Mouse (Mus musculus) erythroblast, embryonic 14.5 days (primary cell): ENCODE data around the gene Sfmbt1. TPM values are rescaled to one million over a fixed set of nuclear protein-coding genes. Genes with fewer than 3 reads are reported as not detected.

ENCODE experiments used
- H3K27me3 ChIP-seq: 2 replicates; pipeline ENCODE4 v1.6.1; 2012; ENCODE audit warnings: inconsistent platforms; ENCODE audit not compliant: control insufficient read depth
- H3K36me3 ChIP-seq: 2 replicates; pipeline ENCODE4 v1.6.1; 2012; ENCODE audit warnings: mild to moderate bottlenecking, inconsistent platforms; ENCODE audit not compliant: control insufficient read depth
- H3K4me1 ChIP-seq: 2 replicates; pipeline ENCODE4 v1.6.1; 2012; ENCODE audit warnings: inconsistent platforms; ENCODE audit not compliant: control insufficient read depth
- H3K4me3 ChIP-seq: replicated peaks from 2 replicates; pipeline ENCODE3; 2012; ENCODE audit warnings: moderate library complexity, mild to moderate bottlenecking, inconsistent platforms
- H3K9me3 ChIP-seq: 2 replicates; pipeline ENCODE4 v1.6.1; 2012; ENCODE audit warnings: low read length, inconsistent platforms, mixed read lengths; ENCODE audit not compliant: control insufficient read depth
- GATA1 ChIP-seq: IDR thresholded peaks from 2 replicates; pipeline ENCODE4 v1.6.1; 2012; ENCODE audit warnings: low read length, inconsistent platforms, mixed read lengths
- TAL1 ChIP-seq: IDR thresholded peaks from 3 replicates; pipeline ENCODE4 v1.6.1; 2012; ENCODE audit warnings: low read length, inconsistent platforms, mixed read lengths
- polyA plus RNA-seq: library from polyadenylated mRNA; stranded (reverse); fragments of >175 nt; gene quantifications from 2 replicates; pipeline ENCODE4 v1.2.3, GENCODE M21; 2012

Sfmbt1 gene
- polyA plus RNA-seq, 1 experiment, result 0.13 TPM

DNA sequence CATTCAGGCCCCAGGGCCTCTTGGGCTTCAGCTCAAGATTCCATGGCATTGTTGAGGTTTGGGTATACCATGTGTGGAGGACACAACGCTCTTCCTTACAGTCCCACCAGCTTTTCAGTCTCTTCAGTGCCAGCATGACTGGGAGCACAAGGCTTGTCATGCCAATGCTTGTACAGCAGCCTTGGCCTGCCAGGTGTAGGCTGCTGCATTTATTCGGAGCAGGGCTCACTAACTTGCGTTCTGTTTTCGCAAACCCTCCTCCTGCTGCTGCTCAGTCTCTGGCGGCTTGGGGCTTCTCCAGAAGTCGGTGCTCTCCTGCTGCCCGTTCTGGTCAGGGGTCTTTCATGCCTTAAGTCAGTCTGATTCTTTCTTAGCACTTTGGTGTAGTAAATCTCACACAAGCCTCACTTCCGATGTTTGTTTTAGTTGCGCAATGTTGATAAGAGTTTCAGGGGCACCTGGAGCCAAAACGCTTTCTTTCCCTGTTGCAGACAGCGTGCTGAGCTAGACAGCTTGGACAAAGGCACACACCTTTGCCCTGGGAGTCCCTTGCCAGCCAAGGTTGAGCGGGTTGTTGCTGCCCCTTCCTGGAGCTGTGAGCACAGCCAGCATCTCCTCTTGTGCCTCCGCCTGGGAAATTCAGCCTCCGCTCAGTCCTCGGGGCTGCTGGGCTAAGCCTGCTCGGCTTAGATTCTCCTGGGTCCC, 146.9 kb downstream of the Sfmbt1 start:
- TF ChIP-seq GATA1, result no peak
- TF ChIP-seq TAL1, result no peak

GRCm38 (mm10) chr14:30862368-30862767, 147.7 kb downstream of the Sfmbt1 start:
- peaks cover 34% of the 10 kb centered on the region for H3K36me3 ChIP-seq
- H3K4me3 ChIP-seq, result no peak overlapping the region
- no peaks in the 10 kb centered on the region for H3K9me3 ChIP-seq
- no peaks in the 10 kb centered on the region; the same call in 1 of the 2 replicates for H3K4me1 ChIP-seq
- TF ChIP-seq TAL1 (no peak), GATA1 (no peak)
- no peaks in the 10 kb centered on the region for H3K27me3 ChIP-seq

More for the DNA sequence above, 146.9 kb downstream of the Sfmbt1 start:
- H3K36me3 ChIP-seq, result peaks cover 28% of the 10 kb centered on the region
- no peak overlapping the region for H3K4me3 ChIP-seq
- no peaks in the 10 kb centered on the region for H3K27me3 ChIP-seq
- H3K4me1 ChIP-seq, result peaks cover 4% of the 10 kb centered on the region
- no peaks in the 10 kb centered on the region for H3K9me3 ChIP-seq

GRCm38 (mm10) chr14:30865311-30865710, 150.7 kb downstream of the Sfmbt1 start:
- Histone ChIP-seq H3K9me3 (no peaks in the 10 kb centered on the region), H3K27me3 (no peaks in the 10 kb centered on the region), H3K4me3 (no peak overlapping the region), H3K36me3 (peaks cover 43% of the 10 kb centered on the region), H3K4me1 (no peaks in the 10 kb centered on the region; the same call in 1 of the 2 replicates)
- TF ChIP-seq TAL1, result no peak
- no peak for TF ChIP-seq GATA1

- H3K4me1 ChIP-seq, result no peaks in the 10 kb centered on the region; the same call in 1 of the 2 replicates
- no peaks in the 10 kb centered on the region for H3K9me3 ChIP-seq
- H3K36me3 ChIP-seq, result peaks cover 50% of the 10 kb centered on the region
- TF ChIP-seq TAL1 (no peak), GATA1 (no peak)
- no peak overlapping the region for H3K4me3 ChIP-seq
- H3K27me3 ChIP-seq, result no peaks in the 10 kb centered on the region
These were observed 152.4 kb downstream of the Sfmbt1 start for GRCm38 (mm10) chr14:30867042-30867441.

- peaks cover 62% of the 10 kb centered on the region for H3K36me3 ChIP-seq
These were observed 154.2 kb downstream of the Sfmbt1 start for GRCm38 (mm10) chr14:30868826-30869225.

GRCm38 (mm10) chr14:30869391-30869801, 154.7 kb downstream of the Sfmbt1 start:
- no peaks in the 10 kb centered on the region for H3K27me3 ChIP-seq
- TF ChIP-seq GATA1 (no peak), TAL1 (no peak)
- no peak overlapping the region for H3K4me3 ChIP-seq
- peaks cover 65% of the 10 kb centered on the region for H3K36me3 ChIP-seq
- no peaks in the 10 kb centered on the region for H3K9me3 ChIP-seq
- H3K4me1 ChIP-seq, result peaks cover 1% of the 10 kb centered on the region

More at GRCm38 (mm10) chr14:30868826-30869225, 154.2 kb downstream of the Sfmbt1 start:
- TF ChIP-seq GATA1 (no peak), TAL1 (no peak)
- no peak overlapping the region for H3K4me3 ChIP-seq
- no peaks in the 10 kb centered on the region for H3K9me3 ChIP-seq
- no peaks in the 10 kb centered on the region; the same call in 1 of the 2 replicates for H3K4me1 ChIP-seq
- H3K27me3 ChIP-seq, result no peaks in the 10 kb centered on the region

DNA sequence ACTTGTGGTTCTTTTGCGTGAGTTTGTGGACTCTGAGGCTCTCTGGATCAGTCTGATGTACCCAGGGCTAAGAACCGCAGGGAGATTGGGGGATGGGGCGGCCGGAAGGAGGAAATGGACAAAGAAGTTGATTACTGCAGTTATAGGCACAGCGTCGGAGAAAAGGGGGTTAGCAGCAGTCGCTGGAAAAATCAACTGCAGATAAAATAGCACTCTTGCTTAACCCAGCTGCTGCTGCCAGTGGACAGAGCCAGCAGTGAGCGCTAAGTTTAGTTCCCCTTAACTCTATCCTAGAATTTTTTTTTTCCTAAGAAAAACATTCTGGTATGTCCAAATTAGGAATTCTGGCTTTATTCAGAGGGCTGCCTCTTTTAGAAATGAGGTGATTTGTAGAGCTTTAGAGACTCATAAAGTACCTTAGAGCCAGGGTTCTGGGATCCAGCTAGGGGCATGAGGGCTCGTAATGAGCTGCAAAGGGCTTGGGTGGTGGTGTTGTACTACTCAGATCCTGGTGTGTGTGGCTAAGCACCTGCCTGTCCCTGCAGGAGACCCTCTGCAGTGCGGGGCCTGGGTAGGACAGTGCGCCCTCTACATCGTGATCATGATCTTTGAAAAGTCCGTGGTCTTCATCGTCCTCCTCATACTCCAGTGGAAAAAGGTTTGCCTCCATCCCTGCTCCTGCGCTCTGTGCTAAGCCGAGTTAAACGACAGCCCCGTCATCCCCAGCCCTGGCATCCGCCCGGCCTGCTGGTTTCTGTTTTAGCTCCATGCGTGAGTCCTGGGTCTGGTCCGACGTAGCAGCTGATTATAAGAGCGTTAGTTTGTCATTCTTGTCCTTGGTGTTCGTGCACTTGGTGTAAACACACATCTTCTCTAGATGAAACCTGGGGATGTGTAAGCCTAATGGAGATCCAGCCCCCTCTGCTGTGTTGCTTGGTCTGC, 155.8 kb downstream of the Sfmbt1 start:
- H3K4me3 ChIP-seq, result no peak overlapping the region
- no peaks in the 10 kb centered on the region for H3K27me3 ChIP-seq
- H3K36me3 ChIP-seq, result peaks cover 62% of the 10 kb centered on the region
- peaks cover 9% of the 10 kb centered on the region for H3K4me1 ChIP-seq
- no peak for TF ChIP-seq GATA1
- TF ChIP-seq TAL1, result no peak
- no peaks in the 10 kb centered on the region for H3K9me3 ChIP-seq

Other genes with a start within 250 kb of the Sfmbt1 start
- 3.3 and 3.8 TPM in 2 replicates for gene Dcp1a, start 235.3 kb upstream of the Sfmbt1 start, polyA plus RNA-seq
- gene Cacna1d, start 223.4 kb upstream of the Sfmbt1 start, polyA plus RNA-seq, result 0.04 TPM in 1 of 2 replicates, not detected in the other
- gene Tkt, start 166.5 kb upstream of the Sfmbt1 start, polyA plus RNA-seq, result 65.6 and 67.9 TPM in 2 replicates
- 0.24 and 0.41 TPM in 2 replicates for gene Prkcd, start 88.6 kb upstream of the Sfmbt1 start, polyA plus RNA-seq
- gene Rft1, start 60.5 kb upstream of the Sfmbt1 start, polyA plus RNA-seq, result 0.02 and 0.05 TPM in 2 replicates
- gene Tmem110, start 110.7 kb downstream of the Sfmbt1 start, polyA plus RNA-seq, result 2.3 and 2.8 TPM in 2 replicates
- 0.03 TPM in 1 of 2 replicates, not detected in the other for gene Mustn1, start 164.4 kb downstream of the Sfmbt1 start, polyA plus RNA-seq
- 0.02 TPM in 1 of 2 replicates, not detected in the other for gene Itih4, start 171.6 kb downstream of the Sfmbt1 start, polyA plus RNA-seq
- 0.02 TPM in 1 of 2 replicates, not detected in the other for gene Itih3, start 208.9 kb downstream of the Sfmbt1 start, polyA plus RNA-seq
- gene Itih1, start 228.4 kb downstream of the Sfmbt1 start, polyA plus RNA-seq, result not detected in 2 replicates
- gene Nek4, start 236.5 kb downstream of the Sfmbt1 start, polyA plus RNA-seq, result 0.05 and 0.07 TPM in 2 replicates